Mouse (Mus musculus) naive thymus-derived CD4-positive, alpha-beta T cell, adult 2 months (primary cell): ENCODE data around the gene Mgst3.
A peak's percentile ranks its signal among the peaks of the same experiment; 100 is the strongest.
"Not testable (repeated sequence)": the region's sequence is repeated elsewhere in the genome, so short reads cannot be mapped to it uniquely, and the experiment has no call there.

Experiments
- DNase-seq: peaks from one replicate; pipeline ENCODE4 v3.0.0-alpha.2; 2011; ENCODE audit warnings: low read depth

Mgst3 gene

GRCm38 (mm10) chr1:167358731-167359130 is 34.9 kb downstream of the Mgst3 start:
- no peak for DNase-seq

GRCm38 (mm10) chr1:167357387-167357786 is 36.3 kb downstream of the Mgst3 start:
- DNase-seq: no peak

GRCm38 (mm10) chr1:167352403-167352802 is 41.2 kb downstream of the Mgst3 start:
- DNase-seq: no peak

DNA sequence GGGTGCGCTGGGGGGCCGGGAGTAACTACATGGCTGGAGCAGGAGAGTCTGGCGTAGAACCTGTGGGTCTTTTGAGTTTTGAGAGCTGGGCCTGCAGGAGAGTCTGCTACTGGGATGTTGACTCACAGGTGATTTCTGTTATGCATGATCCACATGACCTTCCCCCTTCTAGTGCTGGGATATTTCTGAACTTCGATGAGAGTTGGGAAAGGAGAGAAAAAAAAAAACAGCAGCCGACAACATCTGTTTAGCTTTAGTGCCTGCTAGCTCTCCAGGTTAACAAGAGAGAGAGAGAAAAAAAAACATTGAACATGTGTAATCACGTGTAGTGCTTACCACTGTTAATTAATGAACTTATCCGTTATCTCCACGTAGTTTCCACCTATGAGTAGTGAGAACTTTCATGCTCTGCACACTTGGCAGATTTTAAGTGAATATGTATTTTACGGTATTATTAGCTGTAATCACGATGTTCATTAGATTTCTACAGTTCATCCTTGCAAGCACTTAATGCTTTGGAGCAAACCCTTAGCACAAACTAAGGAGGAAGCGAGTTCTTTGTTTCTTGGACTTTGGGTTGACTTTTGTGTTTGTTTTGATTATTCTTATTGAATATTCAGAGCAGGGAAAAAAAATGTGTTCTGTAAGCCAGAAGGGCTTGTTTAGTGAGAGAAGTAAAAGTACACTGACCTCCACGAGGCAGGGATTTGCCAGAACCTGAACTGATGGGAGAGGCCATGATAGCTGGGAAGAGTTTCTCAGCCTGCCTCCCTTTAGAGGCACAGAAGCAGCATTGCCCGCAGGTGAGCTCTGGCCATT is 42.8 kb downstream of the Mgst3 start:
- no peak for DNase-seq

DNA sequence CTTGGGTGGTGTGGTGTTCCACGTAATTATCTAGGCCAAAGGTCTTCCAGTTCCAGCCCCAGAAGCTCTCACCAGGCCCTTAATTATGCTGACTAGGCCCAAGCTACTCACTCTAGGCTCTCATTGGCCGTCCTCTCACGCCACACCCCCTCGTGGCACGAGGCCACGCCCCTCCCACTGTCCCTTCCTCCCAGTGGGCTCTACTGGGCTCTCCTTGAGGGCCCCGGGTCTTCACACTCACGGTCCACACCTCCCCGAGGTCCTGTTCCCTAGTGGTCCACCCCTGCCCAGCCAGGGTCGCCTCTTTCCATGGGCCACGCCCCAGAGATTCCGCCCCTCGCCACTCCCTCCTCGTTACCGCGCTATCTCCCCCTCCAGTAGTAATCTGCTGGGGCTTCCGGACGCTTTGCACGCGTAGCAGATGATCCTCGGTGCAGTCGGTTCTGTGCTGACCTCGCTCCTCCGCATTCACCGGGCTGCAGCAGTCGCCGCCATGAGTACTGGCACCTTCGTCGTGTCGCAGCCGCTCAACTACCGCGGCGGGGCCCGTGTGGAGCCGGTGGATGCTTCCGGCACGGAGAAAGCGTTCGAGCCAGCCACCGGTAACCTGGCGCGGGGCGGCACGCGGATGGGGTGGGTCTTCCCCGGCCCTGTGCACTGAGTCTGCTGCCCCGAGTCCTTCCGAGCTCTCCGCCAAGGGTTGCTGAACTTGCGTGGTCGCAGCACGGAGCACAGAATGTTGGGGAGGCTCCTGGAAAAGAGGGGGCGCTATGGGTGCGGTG is 43.6 kb downstream of the Mgst3 start, which contains the start of gene Aldh9a1:
TSS of gene Aldh9a1 (plus strand) at position 177 of the 782 bp plus-strand sequence.
- DNase-seq: peak; percentile 87

DNA sequence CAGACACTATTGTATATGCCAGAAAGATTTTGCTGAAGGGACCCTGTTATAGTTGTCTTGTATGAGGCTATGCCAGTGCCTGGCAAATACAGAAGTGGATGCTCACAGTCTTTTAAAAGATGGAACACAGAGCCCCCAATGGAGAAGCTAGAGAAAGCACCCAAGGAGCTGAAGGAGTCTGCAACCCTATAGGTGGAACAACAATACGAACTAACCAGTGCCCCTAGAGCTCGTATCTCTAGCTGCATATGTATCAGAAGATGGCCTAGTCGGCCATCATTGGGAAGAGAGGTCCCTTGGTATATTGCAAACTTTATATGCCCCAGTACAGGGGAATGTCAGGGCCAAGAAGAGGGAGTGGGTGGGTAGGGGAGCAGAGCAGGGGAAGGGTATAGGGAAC is 44.4 kb downstream of the Mgst3 start:
- not testable (repeated sequence) for DNase-seq

- DNase-seq: not testable (repeated sequence)
Measured at GRCm38 (mm10) chr1:167345994-167346520, 47.6 kb downstream of the Mgst3 start.

- no peak for DNase-seq
Measured at GRCm38 (mm10) chr1:167342831-167343230, 50.8 kb downstream of the Mgst3 start.

DNA sequence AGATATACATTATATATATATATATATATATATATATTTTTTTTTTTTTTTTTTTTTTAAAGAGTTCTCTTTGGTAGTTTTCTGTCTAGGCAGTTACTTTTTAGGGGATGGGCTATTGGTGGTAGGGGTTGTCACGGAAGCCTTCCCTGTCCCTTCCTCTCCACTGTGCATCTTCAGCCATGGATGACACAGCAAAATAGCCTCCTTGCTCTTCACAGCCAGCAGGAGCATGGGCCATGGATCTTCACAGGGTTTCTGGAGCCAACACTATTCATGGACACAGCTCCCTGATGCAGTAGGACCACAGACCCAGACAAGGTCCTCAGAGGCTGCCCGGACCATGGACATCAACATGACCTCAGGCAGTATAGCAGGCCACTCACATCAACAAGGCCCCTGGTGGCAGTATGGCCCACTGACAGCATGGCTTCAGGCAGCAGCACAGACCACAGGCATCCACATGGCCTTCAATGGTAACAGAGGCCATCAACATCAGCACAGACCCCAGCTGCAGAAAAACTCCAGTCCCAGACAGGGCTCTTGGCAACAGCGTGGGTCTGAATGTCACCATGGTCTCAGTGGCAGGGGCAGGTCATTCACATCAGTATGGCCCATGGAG is 52.6 kb downstream of the Mgst3 start:
- DNase-seq: no peak

DNA sequence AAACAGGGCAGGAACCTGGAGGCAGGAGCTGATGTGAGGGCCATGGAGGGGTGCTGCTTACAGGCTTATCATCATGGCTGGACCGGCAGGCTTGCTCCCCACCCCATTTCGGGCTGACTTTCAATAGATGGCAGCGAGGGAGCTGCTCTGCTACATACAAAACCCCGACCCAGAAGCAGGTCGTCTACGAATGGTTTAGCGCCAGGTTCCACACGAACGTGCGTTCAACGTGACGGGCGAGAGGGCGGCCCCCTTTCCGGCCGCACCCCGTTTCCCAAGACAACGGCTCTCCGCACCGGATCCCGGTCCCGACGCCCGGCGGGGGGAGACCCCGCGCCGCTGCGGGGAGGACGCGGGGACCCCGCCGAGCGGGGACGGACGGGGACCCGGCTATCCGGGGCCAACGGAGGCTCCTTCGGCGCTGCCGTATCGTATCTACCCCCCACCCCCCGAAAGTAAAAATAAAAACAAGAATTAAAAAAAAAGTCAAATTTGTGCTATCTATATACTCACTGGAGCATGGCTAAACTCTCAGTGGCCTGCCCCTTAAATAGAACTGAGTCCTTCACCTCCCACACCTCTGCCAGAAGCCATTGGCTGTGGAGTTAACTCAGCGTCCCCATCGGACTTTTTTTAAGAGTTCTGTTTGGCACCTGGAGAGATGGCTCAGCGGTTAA is 53.4 kb downstream of the Mgst3 start:
- peak; percentile 45 for DNase-seq

- peak; percentile 43 for DNase-seq
Measured at GRCm38 (mm10) chr1:167339177-167339781, 54.4 kb downstream of the Mgst3 start.

GRCm38 (mm10) chr1:167337463-167338095 is 56.1 kb downstream of the Mgst3 start:
- peak; percentile 93 for DNase-seq

- DNase-seq: no peak
Measured at GRCm38 (mm10) chr1:167336398-167336797, 57.2 kb downstream of the Mgst3 start.

DNA sequence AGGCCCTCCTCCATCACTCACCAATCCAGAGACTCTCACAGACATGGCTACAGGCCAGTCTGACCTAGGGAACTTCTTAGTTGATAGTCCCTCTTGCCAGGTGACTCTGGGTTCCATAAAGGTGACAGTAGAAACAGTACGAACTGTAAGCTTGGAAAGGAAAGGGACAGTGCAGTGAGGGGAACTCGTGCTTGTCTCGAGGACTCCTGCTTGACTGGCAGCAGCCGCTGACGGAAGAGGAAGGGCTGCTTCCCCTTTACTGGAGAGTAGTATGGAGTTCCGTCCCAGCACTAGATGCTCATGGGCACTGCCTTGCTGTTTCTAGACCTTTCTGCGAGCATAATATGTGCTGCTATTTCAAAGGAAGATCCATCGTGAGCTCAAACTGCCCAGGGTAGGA is 62.5 kb downstream of the Mgst3 start:
- DNase-seq: no peak

GRCm38 (mm10) chr1:167328776-167329175 is 64.9 kb downstream of the Mgst3 start:
- no peak for DNase-seq
